Mouse (Mus musculus) stomach, embryonic 14.5 days (tissue): ENCODE measurements around the gene Reg3b. TPM values are rescaled to one million over a fixed set of nuclear protein-coding genes. Genes with fewer than 3 reads are reported as not detected.

Source experiments
- ATAC-seq: fragments of 200-750 bp; cut with Nextera tagmentation; 2 replicates; pipeline ENCODE4 v1.8.0; 2017; ENCODE audit warnings: low read depth, moderate TSS enrichment; ENCODE audit not compliant: insufficient number of reproducible peaks, insufficient read depth, low FRiP score
- H3K27ac ChIP-seq: fragments of 300-500 bp; sonication (generic); 2 replicates; pipeline ENCODE4 v1.5.1; 2014; ENCODE audit warnings: mild to moderate bottlenecking, low read length, moderate library complexity, mixed read lengths
- H3K27me3 ChIP-seq: fragments of 300-500 bp; sonication (generic); 2 replicates; pipeline ENCODE4 v1.6.1; 2014; ENCODE audit warnings: low read length, control low read depth, mixed read lengths; ENCODE audit not compliant: control insufficient read depth, insufficient read depth
- H3K36me3 ChIP-seq: fragments of 300-500 bp; sonication (generic); 2 replicates; pipeline ENCODE4 v1.6.1; 2014; ENCODE audit warnings: mild to moderate bottlenecking, control low read depth, low read length, moderate library complexity, mixed read lengths; ENCODE audit not compliant: control insufficient read depth, insufficient read depth
- H3K4me1 ChIP-seq: fragments of 300-500 bp; sonication (generic); 2 replicates; pipeline ENCODE4 v1.6.1; 2014; ENCODE audit warnings: low read length, control low read depth, mixed read lengths; ENCODE audit not compliant: control insufficient read depth, insufficient read depth
- H3K4me2 ChIP-seq: fragments of 300-500 bp; sonication (generic); replicated peaks from 2 replicates; pipeline ENCODE4 v1.6.1; 2014; ENCODE audit warnings: low read depth, low read length, control low read depth
- H3K4me3 ChIP-seq: fragments of 300-500 bp; sonication (generic); 2 replicates; pipeline ENCODE4 v1.5.1; 2014; ENCODE audit warnings: low read depth, low read length, control low read depth
- H3K9ac ChIP-seq: fragments of 300-500 bp; sonication (generic); replicated peaks from 2 replicates; pipeline ENCODE4 v1.6.1; 2014; ENCODE audit warnings: low read depth, mild to moderate bottlenecking, control low read depth, low read length, moderate library complexity, mixed read lengths
- H3K9me3 ChIP-seq: fragments of 300-500 bp; sonication (generic); 2 replicates; pipeline ENCODE4 v1.6.1; 2016; ENCODE audit warnings: low read depth, low read length, control low read depth; ENCODE audit not compliant: control insufficient read depth
- WGBS: fragments of 180-500 bp; shearing (Covaris S2); extraction: QIAGEN DNeasy Blood & Tissue Kit; methylation state at CpG from one replicate; pipeline ENCODE4 v1.1.7; 2014; 5-methylcytosine and 5-hydroxymethylcytosine counted together
- polyA plus RNA-seq: library from polyadenylated mRNA; unstranded; fragments of >200 nt; fragmentation: Nextera tagmentation; extraction: Ambion mirVana; gene quantifications from 2 replicates; pipeline ENCODE4 v1.2.1, GENCODE M21; 2014

Reg3b gene
- not detected in 2 replicates for polyA plus RNA-seq

- no peaks in the 10 kb centered on the region for H3K4me1 ChIP-seq
- no peaks in the 10 kb centered on the region for H3K9me3 ChIP-seq
- no peaks in the 10 kb centered on the region for H3K36me3 ChIP-seq
- WGBS: 69% methylated on average over 2 of the region's 2 CpGs
- no peak for ATAC-seq
- H3K27me3 ChIP-seq: no peaks in the 10 kb centered on the region
- no peak within 1 kb of the TSS for H3K9ac ChIP-seq
- H3K4me3 ChIP-seq: no peak within 1 kb of the TSS
- no peak within 1 kb of the TSS for H3K27ac ChIP-seq
- H3K4me2 ChIP-seq: no peak within 1 kb of the TSS
These were observed at the start of gene Reg3b for GRCm38 (mm10) chr6:78370357-78370756. Gene Reg3b, plus strand, starts transcription at chr6:78370657.

- Histone ChIP-seq H3K27ac (no peak overlapping the region), H3K27me3 (no peaks in the 10 kb centered on the region), H3K4me3 (no peak overlapping the region), H3K9ac (no peak overlapping the region), H3K4me2 (no peak overlapping the region), H3K9me3 (no peaks in the 10 kb centered on the region), H3K36me3 (no peaks in the 10 kb centered on the region), H3K4me1 (no peaks in the 10 kb centered on the region)
- ATAC-seq: no peak
These were observed 42.7 kb upstream of the Reg3b start for GRCm38 (mm10) chr6:78327798-78328197.

GRCm38 (mm10) chr6:78329166-78329565, 41.3 kb upstream of the Reg3b start:
- H3K9ac ChIP-seq: no peak overlapping the region
- no peak overlapping the region for H3K4me3 ChIP-seq
- no peak overlapping the region for H3K27ac ChIP-seq
- H3K36me3 ChIP-seq: no peaks in the 10 kb centered on the region
- H3K27me3 ChIP-seq: no peaks in the 10 kb centered on the region
- H3K4me2 ChIP-seq: no peak overlapping the region
- no peaks in the 10 kb centered on the region for H3K9me3 ChIP-seq
- WGBS: 58% methylated on average over 2 of the region's 2 CpGs
- H3K4me1 ChIP-seq: no peaks in the 10 kb centered on the region
- no peak for ATAC-seq

- no peaks in the 10 kb centered on the region for H3K36me3 ChIP-seq
These were observed 38.4 kb upstream of the Reg3b start for GRCm38 (mm10) chr6:78331919-78332569.

GRCm38 (mm10) chr6:78340296-78340695, 30.2 kb upstream of the Reg3b start:
- Histone ChIP-seq H3K9me3 (no peaks in the 10 kb centered on the region), H3K4me2 (no peak overlapping the region), H3K27me3 (no peaks in the 10 kb centered on the region), H3K4me3 (no peak overlapping the region), H3K9ac (no peak overlapping the region), H3K4me1 (no peaks in the 10 kb centered on the region), H3K36me3 (no peaks in the 10 kb centered on the region), H3K27ac (no peak overlapping the region)
- no peak for ATAC-seq

More at GRCm38 (mm10) chr6:78331919-78332569, 38.4 kb upstream of the Reg3b start:
- Histone ChIP-seq H3K4me2 (no peak overlapping the region), H3K27ac (no peak overlapping the region), H3K4me1 (no peaks in the 10 kb centered on the region), H3K27me3 (no peaks in the 10 kb centered on the region), H3K9me3 (no peaks in the 10 kb centered on the region), H3K9ac (no peak overlapping the region), H3K4me3 (no peak overlapping the region)
- ATAC-seq: no peak
- WGBS: 29% methylated on average over 7 of the region's 7 CpGs

GRCm38 (mm10) chr6:78341689-78342088, 28.8 kb upstream of the Reg3b start:
- no peak for ATAC-seq
- H3K9me3 ChIP-seq: no peaks in the 10 kb centered on the region
- no peaks in the 10 kb centered on the region for H3K36me3 ChIP-seq
- no peak overlapping the region for H3K4me3 ChIP-seq
- H3K4me1 ChIP-seq: no peaks in the 10 kb centered on the region
- no peak overlapping the region for H3K27ac ChIP-seq
- no peaks in the 10 kb centered on the region for H3K27me3 ChIP-seq
- no peak overlapping the region for H3K4me2 ChIP-seq
- 58% methylated on average over 2 of the region's 2 CpGs for WGBS
- no peak overlapping the region for H3K9ac ChIP-seq

- Histone ChIP-seq H3K27me3 (no peaks in the 10 kb centered on the region), H3K27ac (no peak overlapping the region), H3K36me3 (no peaks in the 10 kb centered on the region), H3K9ac (no peak overlapping the region), H3K4me1 (no peaks in the 10 kb centered on the region), H3K4me3 (no peak overlapping the region), H3K4me2 (no peak overlapping the region), H3K9me3 (no peaks in the 10 kb centered on the region)
- no peak for ATAC-seq
- 64% methylated on average over 2 of the region's 2 CpGs for WGBS
These were observed 8.4 kb upstream of the Reg3b start for GRCm38 (mm10) chr6:78361971-78362563.

- Histone ChIP-seq H3K27ac (no peak within 1 kb of the TSS), H3K36me3 (no peaks in the 10 kb centered on the region), H3K27me3 (no peaks in the 10 kb centered on the region), H3K9me3 (no peaks in the 10 kb centered on the region), H3K9ac (no peak within 1 kb of the TSS), H3K4me3 (no peak within 1 kb of the TSS), H3K4me1 (no peaks in the 10 kb centered on the region), H3K4me2 (no peak within 1 kb of the TSS)
- no peak for ATAC-seq
- 72% methylated on average over 2 of the region's 2 CpGs for WGBS
These were observed 8.3 kb downstream of the Reg3b start, which contains the start of gene Reg3d for GRCm38 (mm10) chr6:78378765-78379164. Gene Reg3d, minus strand, starts transcription at chr6:78378865.

- Histone ChIP-seq H3K36me3 (no peaks in the 10 kb centered on the region), H3K9me3 (no peaks in the 10 kb centered on the region), H3K27me3 (no peaks in the 10 kb centered on the region), H3K27ac (no peak within 1 kb of the TSS), H3K4me2 (no peak within 1 kb of the TSS), H3K4me3 (no peak within 1 kb of the TSS), H3K4me1 (no peaks in the 10 kb centered on the region), H3K9ac (no peak within 1 kb of the TSS)
- no peak for ATAC-seq
These were observed 10.0 kb downstream of the Reg3b start, which contains the start of gene Reg3a for GRCm38 (mm10) chr6:78380409-78380808. Gene Reg3a, plus strand, starts transcription at chr6:78380709.
